Mouse (Mus musculus) embryonic facial prominence, embryonic 15.5 days (tissue): Measurements from ENCODE around the gene Il10rb. TPM values are rescaled to one million over a fixed set of nuclear protein-coding genes. Genes with fewer than 3 reads are reported as not detected.
A peak's percentile ranks its signal among the peaks of the same experiment; 100 is the strongest.

Experiments
- ATAC-seq: fragments of 200-750 bp; cut with Nextera tagmentation; 2 replicates; pipeline ENCODE4 v1.8.0; 2017; ENCODE audit warnings: low read depth, moderate TSS enrichment; ENCODE audit not compliant: insufficient number of reproducible peaks, low FRiP score, low TSS enrichment
- H3K27ac ChIP-seq: fragments of 300-500 bp; sonication (generic); replicated peaks from 2 replicates; pipeline ENCODE4 v1.5.1; 2015; ENCODE audit warnings: mild to moderate bottlenecking, inconsistent platforms
- H3K27me3 ChIP-seq: fragments of 300-500 bp; sonication (generic); 2 replicates; pipeline ENCODE4 v1.6.1; 2015; ENCODE audit warnings: inconsistent platforms
- H3K36me3 ChIP-seq: fragments of 300-500 bp; sonication (generic); 2 replicates; pipeline ENCODE4 v1.6.1; 2015; ENCODE audit warnings: mild to moderate bottlenecking, inconsistent platforms
- H3K4me1 ChIP-seq: fragments of 300-500 bp; sonication (generic); 2 replicates; pipeline ENCODE4 v1.6.1; 2015; ENCODE audit warnings: inconsistent platforms
- H3K4me2 ChIP-seq: fragments of 300-500 bp; sonication (generic); replicated peaks from 2 replicates; pipeline ENCODE4 v1.6.1; 2015; ENCODE audit warnings: mild to moderate bottlenecking, inconsistent platforms
- H3K4me3 ChIP-seq: fragments of 300-500 bp; sonication (generic); replicated peaks from 2 replicates; pipeline ENCODE4 v1.5.1; 2015; ENCODE audit warnings: mild to moderate bottlenecking, inconsistent platforms
- H3K9ac ChIP-seq: fragments of 300-500 bp; sonication (generic); 2 replicates; pipeline ENCODE4 v1.6.1; 2015; ENCODE audit warnings: inconsistent platforms
- H3K9me3 ChIP-seq: fragments of 300-500 bp; sonication (generic); replicated peaks from 2 replicates; pipeline ENCODE4 v1.6.1; 2016; ENCODE audit warnings: inconsistent platforms
- WGBS: fragments of 180-500 bp; shearing (Covaris S2); methylation state at CpG from one replicate; pipeline ENCODE4 v1.1.7; 2015; 5-methylcytosine and 5-hydroxymethylcytosine counted together
- polyA plus RNA-seq: library from polyadenylated mRNA; unstranded; fragments of >200 nt; fragmentation: Nextera tagmentation; extraction: Ambion mirVana; gene quantifications from 2 replicates; pipeline ENCODE4 v1.2.1, GENCODE M21; 2015

Il10rb gene
- polyA plus RNA-seq, 1 experiment from 2014 or later, result 37.0 TPM

- Histone ChIP-seq H3K9ac (no peak overlapping the region), H3K4me2 (no peak overlapping the region), H3K27ac (no peak overlapping the region), H3K4me1 (peaks cover 12% of the 10 kb centered on the region; the same call in 1 of the 2 replicates), H3K4me3 (no peak overlapping the region), H3K36me3 (no peaks in the 10 kb centered on the region), H3K9me3 (no peaks in the 10 kb centered on the region), H3K27me3 (no peaks in the 10 kb centered on the region)
- no peak for ATAC-seq
- 71% methylated on average over 4 of the region's 4 CpGs for WGBS
These were observed 36.5 kb downstream of the Il10rb start for GRCm38 (mm10) chr16:91442446-91442845.

GRCm38 (mm10) chr16:91443211-91443611 is 37.2 kb downstream of the Il10rb start:
- 33% methylated on average over 8 of the region's 8 CpGs for WGBS
- H3K9ac ChIP-seq, result no peak overlapping the region

GRCm38 (mm10) chr16:91444847-91445246 is 38.9 kb downstream of the Il10rb start:
- 82% methylated on average over 4 of the region's 4 CpGs for WGBS
- peaks cover 14% of the 10 kb centered on the region; the same call in 1 of the 2 replicates for H3K4me1 ChIP-seq
- no peaks in the 10 kb centered on the region for H3K27me3 ChIP-seq
- H3K9me3 ChIP-seq, result no peaks in the 10 kb centered on the region
- H3K4me3 ChIP-seq, result no peak overlapping the region
- ATAC-seq, result no peak
- H3K4me2 ChIP-seq, result no peak overlapping the region
- H3K9ac ChIP-seq, result no peak overlapping the region
- no peaks in the 10 kb centered on the region for H3K36me3 ChIP-seq
- no peak overlapping the region for H3K27ac ChIP-seq

More at GRCm38 (mm10) chr16:91443211-91443611, 37.2 kb downstream of the Il10rb start:
- Histone ChIP-seq H3K36me3 (no peaks in the 10 kb centered on the region), H3K4me3 (no peak overlapping the region), H3K27ac (no peak overlapping the region), H3K4me1 (peaks cover 14% of the 10 kb centered on the region; the same call in 1 of the 2 replicates), H3K4me2 (no peak overlapping the region), H3K27me3 (no peaks in the 10 kb centered on the region), H3K9me3 (no peaks in the 10 kb centered on the region)
- no peak for ATAC-seq

GRCm38 (mm10) chr16:91445566-91445965 is 39.6 kb downstream of the Il10rb start:
- 73% methylated on average over 5 of the region's 5 CpGs for WGBS
- Histone ChIP-seq H3K4me3 (no peak overlapping the region), H3K4me1 (peaks cover 14% of the 10 kb centered on the region; the same call in 1 of the 2 replicates), H3K36me3 (no peaks in the 10 kb centered on the region), H3K9ac (no peak overlapping the region), H3K27me3 (no peaks in the 10 kb centered on the region), H3K4me2 (no peak overlapping the region), H3K9me3 (no peaks in the 10 kb centered on the region), H3K27ac (no peak overlapping the region)
- ATAC-seq, result no peak

- 55% methylated on average over 8 of the region's 8 CpGs for WGBS
- ATAC-seq, result no peak
These were observed 41.0 kb downstream of the Il10rb start for GRCm38 (mm10) chr16:91446778-91447511.

GRCm38 (mm10) chr16:91447512-91447900 is 41.5 kb downstream of the Il10rb start:
- Histone ChIP-seq H3K9ac (no peak overlapping the region), H3K9me3 (no peaks in the 10 kb centered on the region), H3K4me2 (no peak overlapping the region), H3K27ac (no peak overlapping the region), H3K4me1 (peaks cover 14% of the 10 kb centered on the region; the same call in 1 of the 2 replicates), H3K27me3 (no peaks in the 10 kb centered on the region), H3K4me3 (no peak overlapping the region), H3K36me3 (no peaks in the 10 kb centered on the region)
- 67% methylated on average over 6 of the region's 6 CpGs for WGBS
- 0 out of 2 replicates have a peak, but pooled peaks have one; percentile 39 for ATAC-seq

More at GRCm38 (mm10) chr16:91446778-91447511, 41.0 kb downstream of the Il10rb start:
- Histone ChIP-seq H3K4me2 (no peak overlapping the region), H3K4me1 (peaks cover 14% of the 10 kb centered on the region; the same call in 1 of the 2 replicates), H3K9me3 (no peaks in the 10 kb centered on the region), H3K27ac (no peak overlapping the region), H3K9ac (no peak overlapping the region), H3K27me3 (no peaks in the 10 kb centered on the region), H3K4me3 (no peak overlapping the region), H3K36me3 (no peaks in the 10 kb centered on the region)

GRCm38 (mm10) chr16:91448088-91448487 is 42.1 kb downstream of the Il10rb start:
- H3K9me3 ChIP-seq, result no peaks in the 10 kb centered on the region
- H3K36me3 ChIP-seq, result no peaks in the 10 kb centered on the region
- H3K27ac ChIP-seq, result no peak overlapping the region
- 94% methylated on average over 5 of the region's 5 CpGs for WGBS
- no peak overlapping the region for H3K9ac ChIP-seq
- ATAC-seq, result no peak; the same call in 1 of the 2 replicates
- no peak overlapping the region for H3K4me2 ChIP-seq
- H3K4me3 ChIP-seq, result no peak overlapping the region
- peaks cover 9% of the 10 kb centered on the region; the same call in 1 of the 2 replicates for H3K4me1 ChIP-seq
- H3K27me3 ChIP-seq, result no peaks in the 10 kb centered on the region

- H3K36me3 ChIP-seq, result no peaks in the 10 kb centered on the region
- 0 out of 2 replicates have a peak, but pooled peaks cover 6% of the 10 kb centered on the region for H3K4me1 ChIP-seq
- H3K9ac ChIP-seq, result no peak overlapping the region
- H3K4me2 ChIP-seq, result no peak overlapping the region
- no peaks in the 10 kb centered on the region for H3K27me3 ChIP-seq
- 81% methylated on average over 7 of the region's 7 CpGs for WGBS
- no peak overlapping the region for H3K27ac ChIP-seq
- no peaks in the 10 kb centered on the region for H3K9me3 ChIP-seq
- no peak overlapping the region for H3K4me3 ChIP-seq
- ATAC-seq, result no peak
These were observed 42.9 kb downstream of the Il10rb start for GRCm38 (mm10) chr16:91448895-91449294.

GRCm38 (mm10) chr16:91450137-91451064 is 44.4 kb downstream of the Il10rb start:
- ATAC-seq, result no peak
- H3K27ac ChIP-seq, result no peak overlapping the region
- 0 out of 2 replicates have a peak, but pooled peaks cover 6% of the 10 kb centered on the region for H3K4me1 ChIP-seq
- H3K4me3 ChIP-seq, result no peak overlapping the region
- no peaks in the 10 kb centered on the region for H3K36me3 ChIP-seq
- no peak overlapping the region for H3K4me2 ChIP-seq
- WGBS, result 82% methylated on average over 12 of the region's 12 CpGs
- no peaks in the 10 kb centered on the region for H3K9me3 ChIP-seq
- H3K9ac ChIP-seq, result no peak overlapping the region
- no peaks in the 10 kb centered on the region for H3K27me3 ChIP-seq

GRCm38 (mm10) chr16:91451949-91452348 is 46.0 kb downstream of the Il10rb start:
- WGBS, result 76% methylated on average over 2 of the region's 2 CpGs
- no peak overlapping the region for H3K4me3 ChIP-seq
- 0 out of 2 replicates have a peak overlapping the region, but pooled peaks have one; percentile 24 for H3K27ac ChIP-seq
- 0 out of 2 replicates have a peak, but pooled peaks cover 6% of the 10 kb centered on the region for H3K4me1 ChIP-seq
- no peaks in the 10 kb centered on the region for H3K27me3 ChIP-seq
- ATAC-seq, result no peak
- H3K9me3 ChIP-seq, result no peaks in the 10 kb centered on the region
- no peaks in the 10 kb centered on the region for H3K36me3 ChIP-seq
- H3K9ac ChIP-seq, result no peak overlapping the region
- no peak overlapping the region for H3K4me2 ChIP-seq

GRCm38 (mm10) chr16:91452363-91452896 is 46.5 kb downstream of the Il10rb start:
- Histone ChIP-seq H3K27ac (0 out of 2 replicates have a peak overlapping the region, but pooled peaks have one; percentile 24), H3K27me3 (no peaks in the 10 kb centered on the region), H3K4me2 (no peak overlapping the region), H3K36me3 (no peaks in the 10 kb centered on the region), H3K9ac (no peak overlapping the region), H3K4me1 (0 out of 2 replicates have a peak, but pooled peaks cover 2% of the 10 kb centered on the region), H3K9me3 (no peaks in the 10 kb centered on the region), H3K4me3 (no peak overlapping the region)
- WGBS, result 50% methylated on average over 6 of the region's 6 CpGs
- ATAC-seq, result no peak
